Mouse (Mus musculus) forebrain, embryonic 13.5 days (tissue): ENCODE measurements at regions not wholly inside any gene's neighbourhood (a gene's known extent, or its start where the extent isn't known, plus 50 kb on each side); places are given as distances from the start of the nearest gene placed in this dataset.

Experiments
- ATAC-seq: fragments of 200-750 bp; cut with Nextera tagmentation; 2 replicates; pipeline ENCODE4 v1.8.0; 2017
- H3K27ac ChIP-seq: fragments of 300-500 bp; sonication (generic); 2 replicates; pipeline ENCODE4 v1.5.1; 2015; ENCODE audit warnings: inconsistent platforms, mild to moderate bottlenecking, moderate library complexity
- H3K27me3 ChIP-seq: fragments of 300-500 bp; sonication (generic); 2 replicates; pipeline ENCODE4 v1.6.1; 2015; ENCODE audit warnings: mild to moderate bottlenecking, inconsistent platforms
- H3K36me3 ChIP-seq: fragments of 300-500 bp; sonication (generic); 2 replicates; pipeline ENCODE4 v1.6.1; 2015; ENCODE audit warnings: mild to moderate bottlenecking, inconsistent platforms; ENCODE audit not compliant: poor library complexity, severe bottlenecking
- H3K4me1 ChIP-seq: fragments of 300-500 bp; sonication (generic); 2 replicates; pipeline ENCODE4 v1.6.1; 2015; ENCODE audit warnings: inconsistent platforms
- H3K4me2 ChIP-seq: fragments of 300-500 bp; sonication (generic); 2 replicates; pipeline ENCODE4 v1.6.1; 2015; ENCODE audit warnings: inconsistent platforms, mild to moderate bottlenecking, moderate library complexity
- H3K4me3 ChIP-seq: fragments of 300-500 bp; sonication (generic); 2 replicates; pipeline ENCODE4 v1.5.1; 2015; ENCODE audit warnings: mild to moderate bottlenecking, inconsistent platforms
- H3K9ac ChIP-seq: fragments of 300-500 bp; sonication (generic); 2 replicates; pipeline ENCODE4 v1.6.1; 2015; ENCODE audit warnings: mild to moderate bottlenecking, inconsistent platforms
- H3K9me3 ChIP-seq: fragments of 300-500 bp; sonication (generic); replicated peaks from 2 replicates; pipeline ENCODE4 v1.6.1; 2016; ENCODE audit warnings: inconsistent platforms
- WGBS: fragments of 180-500 bp; shearing (Covaris S2); methylation state at CpG from one replicate; pipeline ENCODE4 v1.1.7; 2015; 5-methylcytosine and 5-hydroxymethylcytosine counted together

DNA sequence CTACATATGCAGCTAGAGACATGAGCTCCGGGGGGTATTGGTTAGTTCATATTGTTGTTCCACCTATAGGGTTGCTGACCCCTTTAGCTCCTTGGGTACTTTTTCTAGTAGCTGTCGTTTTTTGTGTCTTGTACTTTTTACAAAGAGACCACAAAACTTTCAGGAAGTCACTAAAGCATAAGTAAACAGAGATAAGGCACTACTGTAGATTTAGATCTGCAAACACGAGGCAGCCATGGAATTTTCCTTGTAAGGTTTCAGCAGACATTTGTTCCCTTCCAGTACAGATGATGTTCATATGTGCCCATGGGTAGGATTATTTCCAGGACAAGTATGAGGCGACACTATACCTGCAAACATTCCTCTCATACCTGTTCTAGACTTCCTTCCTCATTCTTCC is 439.6 kb upstream of the Acvr2a start:
- no peaks in the 10 kb centered on the region for H3K36me3 ChIP-seq
- no peak overlapping the region for H3K9ac ChIP-seq
- H3K9me3 ChIP-seq, result no peaks in the 10 kb centered on the region
- ATAC-seq, result no peak
- no peaks in the 10 kb centered on the region for H3K4me1 ChIP-seq
- no peak overlapping the region for H3K27ac ChIP-seq
- 91% methylated on average over 4 of the region's 4 CpGs for WGBS
- no peak overlapping the region for H3K4me2 ChIP-seq
- no peak overlapping the region for H3K4me3 ChIP-seq
- no peaks in the 10 kb centered on the region for H3K27me3 ChIP-seq

DNA sequence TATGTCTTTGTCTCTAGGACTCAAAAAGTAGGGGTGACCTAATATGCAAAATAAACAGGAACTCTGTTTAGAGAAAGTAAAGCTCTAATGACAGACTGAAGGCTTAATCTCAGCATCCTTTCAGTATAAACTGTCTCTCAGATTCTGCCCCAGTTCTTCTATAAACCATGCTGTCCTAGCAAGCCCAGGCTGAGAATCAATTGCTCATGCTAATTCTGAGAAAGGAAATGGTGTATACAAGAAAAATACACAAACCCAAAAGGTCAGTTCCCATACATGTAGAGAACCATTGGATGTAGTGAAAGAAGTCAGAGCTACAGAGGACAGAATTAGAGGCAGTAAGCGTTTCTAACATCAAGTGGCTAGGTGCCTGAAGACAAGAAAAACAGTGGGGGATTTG is 435.7 kb upstream of the Acvr2a start:
- ATAC-seq, result no peak
- 66% methylated on average over 1 of the region's 1 CpGs for WGBS

DNA sequence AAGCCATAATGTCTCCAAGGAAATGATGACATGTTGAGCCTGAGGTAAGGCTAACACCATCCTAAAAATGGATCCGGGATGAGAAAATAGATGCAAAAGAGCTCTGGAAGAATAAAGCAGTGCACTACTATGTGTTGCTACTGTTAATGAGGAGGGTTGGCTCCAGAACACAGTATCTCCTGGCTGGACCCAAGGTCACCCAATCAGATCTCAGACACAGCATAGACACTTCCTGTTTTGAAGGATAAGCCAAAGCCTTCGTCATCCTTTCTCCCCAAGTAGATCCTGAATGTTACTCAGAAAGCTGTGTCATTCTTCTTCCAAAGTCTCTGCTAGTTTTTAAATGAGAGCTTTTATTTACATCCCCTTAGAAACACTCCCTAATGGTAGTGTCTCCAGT is 435.2 kb upstream of the Acvr2a start:
- Histone ChIP-seq H3K9me3 (no peaks in the 10 kb centered on the region), H3K4me1 (no peaks in the 10 kb centered on the region), H3K9ac (no peak overlapping the region), H3K27me3 (no peaks in the 10 kb centered on the region), H3K36me3 (no peaks in the 10 kb centered on the region), H3K4me2 (no peak overlapping the region), H3K27ac (no peak overlapping the region), H3K4me3 (no peak overlapping the region)
- WGBS, result 92% methylated on average over 2 of the region's 2 CpGs
- no peak for ATAC-seq

More for the DNA sequence above, 435.7 kb upstream of the Acvr2a start:
- no peak overlapping the region for H3K9ac ChIP-seq
- no peaks in the 10 kb centered on the region for H3K36me3 ChIP-seq
- no peaks in the 10 kb centered on the region for H3K9me3 ChIP-seq
- no peaks in the 10 kb centered on the region for H3K4me1 ChIP-seq
- H3K27me3 ChIP-seq, result no peaks in the 10 kb centered on the region
- no peak overlapping the region for H3K27ac ChIP-seq
- H3K4me3 ChIP-seq, result no peak overlapping the region
- H3K4me2 ChIP-seq, result no peak overlapping the region

DNA sequence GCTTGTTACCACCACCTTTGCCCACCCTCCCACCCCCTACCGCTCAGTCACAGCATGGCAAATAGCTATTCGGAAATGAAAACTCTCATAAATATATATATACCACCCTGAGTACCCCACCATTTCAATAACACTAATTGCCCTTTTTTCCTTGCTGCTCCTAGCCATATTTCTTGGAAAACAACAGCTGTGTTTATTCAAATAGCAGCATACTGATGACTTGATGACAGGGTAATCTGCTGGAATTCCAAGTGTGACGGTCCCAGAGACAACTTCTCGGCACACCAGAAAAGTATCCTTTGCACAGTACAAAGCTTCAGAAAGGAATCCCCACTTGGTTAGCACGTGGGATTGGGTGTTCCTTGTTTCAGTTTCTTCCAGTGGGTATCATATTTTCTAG is 433.8 kb upstream of the Acvr2a start:
- ATAC-seq, result peak; percentile 27; the same call in 1 of the 2 replicates
- 63% methylated on average over 5 of the region's 5 CpGs for WGBS
- Histone ChIP-seq H3K9me3 (no peaks in the 10 kb centered on the region), H3K27ac (no peak overlapping the region), H3K4me1 (no peaks in the 10 kb centered on the region), H3K27me3 (no peaks in the 10 kb centered on the region), H3K9ac (no peak overlapping the region), H3K4me2 (no peak overlapping the region), H3K4me3 (no peak overlapping the region), H3K36me3 (no peaks in the 10 kb centered on the region)

DNA sequence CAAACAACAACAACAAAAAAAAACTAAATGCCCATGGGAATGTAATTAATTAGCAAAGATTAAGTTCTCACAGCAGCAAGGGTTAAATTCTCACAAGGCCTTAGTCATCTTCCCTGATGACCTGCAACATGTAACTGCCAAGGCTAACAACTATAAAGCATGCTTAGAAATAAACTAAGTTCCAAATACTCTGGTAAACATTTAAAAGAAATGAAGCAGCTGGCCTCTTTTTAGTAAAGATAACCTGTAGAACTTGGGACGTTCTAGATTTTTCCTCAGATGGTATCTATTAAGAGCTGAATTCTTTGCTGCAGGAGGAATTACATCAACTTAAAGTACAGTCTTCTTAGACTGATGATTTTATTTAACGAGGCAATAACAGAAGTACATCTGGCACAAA is 433.1 kb upstream of the Acvr2a start:
- Histone ChIP-seq H3K9ac (no peak overlapping the region), H3K27me3 (no peaks in the 10 kb centered on the region), H3K4me2 (no peak overlapping the region), H3K27ac (no peak overlapping the region), H3K9me3 (no peaks in the 10 kb centered on the region), H3K4me3 (no peak overlapping the region), H3K4me1 (no peaks in the 10 kb centered on the region), H3K36me3 (no peaks in the 10 kb centered on the region)
- 79% methylated on average over 2 of the region's 2 CpGs for WGBS
- ATAC-seq, result no peak

DNA sequence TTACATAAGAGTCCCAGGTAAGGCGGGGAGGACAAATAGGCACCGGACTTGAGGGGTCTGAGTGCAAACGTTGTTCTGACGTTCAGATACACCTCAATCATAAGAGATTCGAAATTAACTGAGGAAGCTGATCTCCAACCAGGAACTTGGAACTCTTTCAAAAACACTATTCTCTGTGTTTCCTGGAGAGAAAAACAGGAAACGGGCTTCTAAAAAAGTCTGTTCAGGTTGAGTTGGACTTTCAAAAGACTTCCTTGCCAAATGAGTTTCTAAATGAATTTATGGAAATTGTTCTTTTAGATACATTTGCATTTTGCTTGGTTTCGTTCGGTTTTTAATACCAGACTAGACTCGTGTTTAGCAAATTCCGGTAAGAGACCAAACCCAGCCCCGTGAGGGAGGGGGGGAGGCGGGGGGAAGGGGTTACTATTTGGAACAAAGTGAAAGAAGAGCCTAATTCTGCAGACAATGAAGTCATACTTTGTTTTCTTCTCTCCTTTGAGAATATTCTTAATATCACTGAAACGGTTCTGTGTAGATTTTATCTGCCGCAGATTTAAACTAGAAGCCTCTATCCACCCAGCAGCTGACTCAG is 432.3 kb upstream of the Acvr2a start:
- Histone ChIP-seq H3K27me3 (no peaks in the 10 kb centered on the region), H3K27ac (no peak overlapping the region), H3K4me3 (no peak overlapping the region), H3K4me1 (no peaks in the 10 kb centered on the region), H3K9me3 (no peaks in the 10 kb centered on the region), H3K4me2 (no peak overlapping the region), H3K9ac (no peak overlapping the region), H3K36me3 (no peaks in the 10 kb centered on the region)
- no peak for ATAC-seq
- 86% methylated on average over 14 of the region's 14 CpGs for WGBS

DNA sequence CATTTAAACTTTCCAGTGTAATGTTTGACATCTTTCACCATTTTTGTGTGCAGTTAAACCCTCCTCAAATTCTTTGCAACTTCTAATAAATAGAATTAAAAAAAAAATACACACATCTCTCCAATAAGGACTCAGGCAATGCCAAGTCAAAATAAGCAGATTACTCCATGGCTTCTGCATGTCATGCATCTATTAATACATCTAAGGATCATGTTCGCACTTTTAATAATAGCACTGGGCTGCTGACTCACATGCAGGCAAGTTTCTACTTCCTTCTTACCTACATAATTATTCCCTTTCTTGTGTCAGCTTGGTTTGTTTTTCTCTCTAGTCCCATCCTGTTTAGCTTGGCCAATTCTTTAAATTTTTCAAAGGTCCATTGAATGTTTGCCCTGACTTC is 415.4 kb upstream of the Acvr2a start:
- no peaks in the 10 kb centered on the region for H3K4me1 ChIP-seq
- no peak overlapping the region for H3K9ac ChIP-seq
- H3K9me3 ChIP-seq, result no peaks in the 10 kb centered on the region
- ATAC-seq, result no peak
- no peak overlapping the region for H3K4me2 ChIP-seq
- no peaks in the 10 kb centered on the region for H3K27me3 ChIP-seq
- H3K36me3 ChIP-seq, result no peaks in the 10 kb centered on the region
- no peak overlapping the region for H3K4me3 ChIP-seq
- H3K27ac ChIP-seq, result no peak overlapping the region
- WGBS, result 90% methylated on average over 1 of the region's 1 CpGs

DNA sequence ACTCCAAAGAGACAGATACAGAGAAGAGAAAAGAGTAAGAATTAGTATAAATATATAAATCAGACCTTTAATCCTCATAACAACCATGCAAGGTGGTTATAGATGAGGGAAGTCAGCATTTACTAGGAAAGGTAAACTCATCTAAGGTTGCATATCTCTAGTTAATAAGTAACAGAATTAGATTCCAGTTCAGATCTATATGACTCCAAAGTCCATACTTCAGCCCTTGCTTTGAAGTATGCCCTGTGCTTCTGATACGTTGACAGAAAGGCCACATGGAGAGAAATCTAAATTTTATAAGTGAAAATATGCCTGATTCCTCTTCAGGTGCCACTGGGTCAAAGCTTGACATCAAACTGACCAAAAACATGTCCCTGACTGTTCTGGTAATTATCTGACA is 414.7 kb upstream of the Acvr2a start:
- Histone ChIP-seq H3K27ac (no peak overlapping the region), H3K4me1 (no peaks in the 10 kb centered on the region), H3K9me3 (no peaks in the 10 kb centered on the region), H3K4me3 (no peak overlapping the region), H3K36me3 (no peaks in the 10 kb centered on the region), H3K27me3 (no peaks in the 10 kb centered on the region), H3K9ac (no peak overlapping the region), H3K4me2 (no peak overlapping the region)
- no peak for ATAC-seq
- 75% methylated on average over 1 of the region's 1 CpGs for WGBS

DNA sequence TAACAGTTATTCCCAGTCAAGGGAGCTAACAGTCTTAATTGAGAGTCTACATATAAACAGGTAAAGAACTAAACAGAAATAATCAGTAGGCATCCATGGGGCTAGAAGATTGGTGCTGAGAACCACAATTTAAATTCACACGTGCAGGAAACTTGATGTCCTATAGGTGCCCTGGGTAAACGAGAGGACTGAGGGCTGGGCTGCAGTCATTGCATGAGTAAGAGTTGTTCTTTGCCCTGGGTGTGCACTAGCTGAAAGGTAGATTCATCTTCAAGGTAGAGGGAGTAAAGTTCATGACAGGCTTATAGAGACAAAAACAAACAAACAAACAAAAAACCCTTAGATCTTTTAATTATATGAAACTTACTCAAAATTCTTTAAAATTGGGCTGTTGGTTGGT is 411.1 kb upstream of the Acvr2a start:
- Histone ChIP-seq H3K27ac (no peak overlapping the region), H3K36me3 (no peaks in the 10 kb centered on the region), H3K4me2 (no peak overlapping the region), H3K9ac (no peak overlapping the region), H3K9me3 (no peaks in the 10 kb centered on the region), H3K4me3 (no peak overlapping the region), H3K4me1 (no peaks in the 10 kb centered on the region), H3K27me3 (no peaks in the 10 kb centered on the region)
- no peak for ATAC-seq
- WGBS, result 93% methylated on average over 2 of the region's 2 CpGs

DNA sequence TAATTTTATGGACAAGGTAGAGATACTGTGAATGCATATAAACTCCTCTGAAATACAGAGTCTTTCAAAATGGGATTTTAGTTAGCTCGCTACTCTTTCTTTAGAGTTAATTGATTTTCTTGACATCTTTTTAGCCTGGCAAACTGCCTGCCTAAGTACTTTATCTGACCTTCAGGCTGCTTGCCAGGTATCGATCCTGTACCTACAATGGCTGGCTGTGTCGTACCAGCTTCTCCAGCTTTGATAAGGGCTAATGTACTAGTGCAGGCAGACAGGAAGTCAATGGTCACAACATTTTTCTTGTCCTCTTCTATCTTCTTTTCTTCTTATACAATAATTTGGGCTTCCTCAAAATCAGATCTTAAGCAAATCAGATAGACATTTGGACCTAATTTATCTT is 409.4 kb upstream of the Acvr2a start:
- WGBS, result 39% methylated on average over 3 of the region's 3 CpGs
- Histone ChIP-seq H3K4me1 (no peaks in the 10 kb centered on the region), H3K4me3 (no peak overlapping the region), H3K9me3 (no peaks in the 10 kb centered on the region), H3K9ac (no peak overlapping the region), H3K27ac (no peak overlapping the region), H3K36me3 (no peaks in the 10 kb centered on the region), H3K4me2 (no peak overlapping the region), H3K27me3 (no peaks in the 10 kb centered on the region)
- no peak for ATAC-seq

DNA sequence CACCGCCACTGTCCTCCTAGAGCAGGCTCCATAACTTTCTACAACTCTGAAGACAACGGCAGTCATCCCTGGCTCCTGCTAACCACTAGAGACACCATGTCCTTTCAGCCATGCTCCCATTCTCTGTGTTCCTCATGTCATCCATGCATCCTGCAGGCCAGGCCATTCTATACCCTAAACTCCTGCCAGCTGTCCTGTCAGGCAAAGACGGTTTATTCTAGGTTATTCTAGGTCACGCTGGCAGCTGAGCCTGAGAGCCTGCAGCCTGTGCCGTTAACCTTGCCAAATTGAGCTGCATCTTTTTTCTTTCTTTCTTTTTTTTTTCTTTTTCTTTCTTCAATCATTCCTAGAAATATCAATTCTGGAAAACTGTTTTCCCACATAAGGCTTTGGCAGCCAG is 406.0 kb upstream of the Acvr2a start:
- no peak for ATAC-seq
- Histone ChIP-seq H3K9me3 (no peaks in the 10 kb centered on the region), H3K27ac (no peak overlapping the region), H3K36me3 (no peaks in the 10 kb centered on the region), H3K27me3 (no peaks in the 10 kb centered on the region), H3K4me2 (no peak overlapping the region), H3K9ac (no peak overlapping the region), H3K4me1 (peaks cover 4% of the 10 kb centered on the region; the same call in 1 of the 2 replicates), H3K4me3 (no peak overlapping the region)
- 91% methylated on average over 5 of the region's 5 CpGs for WGBS

DNA sequence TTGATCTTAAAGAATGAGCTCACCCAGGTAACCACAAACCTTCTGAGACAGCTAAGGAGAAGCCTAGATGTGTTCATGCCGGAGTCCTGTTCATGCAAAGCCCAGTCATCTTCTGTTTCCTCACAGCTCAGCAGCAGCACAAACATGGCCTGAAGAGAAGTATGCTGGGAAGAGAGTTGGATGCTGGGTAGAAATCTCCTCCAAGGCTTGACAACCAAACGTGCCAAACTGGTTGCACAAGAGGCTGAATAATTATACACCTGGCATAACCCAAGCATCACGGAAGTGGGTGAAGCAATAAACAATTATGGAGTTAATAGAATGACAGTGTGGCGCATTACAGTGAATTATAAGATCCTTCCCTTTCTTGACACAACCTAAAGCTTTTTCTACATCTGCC is 404.0 kb upstream of the Acvr2a start:
- 87% methylated on average over 4 of the region's 4 CpGs for WGBS

DNA sequence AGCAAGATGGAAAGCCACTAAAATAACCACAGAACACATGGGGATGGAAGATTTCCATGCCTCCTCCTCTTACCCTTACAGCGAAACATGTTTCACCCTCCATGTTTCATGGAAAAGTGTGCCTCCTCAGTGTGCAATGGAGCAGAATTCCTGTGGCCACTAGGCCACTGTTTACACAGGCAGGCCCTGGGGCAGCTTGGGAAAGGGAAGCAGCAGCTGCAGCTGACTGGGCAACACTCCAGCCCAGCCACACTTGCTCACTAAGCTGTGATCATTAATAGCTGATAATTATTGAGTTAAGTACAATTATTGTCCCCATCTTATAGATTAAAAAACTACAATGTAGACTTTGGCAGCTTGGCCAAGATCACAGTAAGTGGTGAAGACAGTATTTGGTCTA is 402.5 kb upstream of the Acvr2a start:
- Histone ChIP-seq H3K9ac (no peak overlapping the region), H3K36me3 (no peaks in the 10 kb centered on the region), H3K27ac (no peak overlapping the region), H3K4me2 (no peak overlapping the region), H3K4me1 (peaks cover 4% of the 10 kb centered on the region; the same call in 1 of the 2 replicates), H3K27me3 (no peaks in the 10 kb centered on the region), H3K9me3 (no peaks in the 10 kb centered on the region), H3K4me3 (no peak overlapping the region)
- WGBS, result 97% methylated on average over 1 of the region's 1 CpGs
- ATAC-seq, result peak; percentile 53

More for the DNA sequence above, 404.0 kb upstream of the Acvr2a start:
- no peaks in the 10 kb centered on the region for H3K36me3 ChIP-seq
- no peaks in the 10 kb centered on the region for H3K27me3 ChIP-seq
- no peak overlapping the region for H3K9ac ChIP-seq
- ATAC-seq, result no peak
- H3K9me3 ChIP-seq, result no peaks in the 10 kb centered on the region
- no peak overlapping the region for H3K4me2 ChIP-seq
- peaks cover 4% of the 10 kb centered on the region; the same call in 1 of the 2 replicates for H3K4me1 ChIP-seq
- H3K27ac ChIP-seq, result no peak overlapping the region
- no peak overlapping the region for H3K4me3 ChIP-seq
